Mouse (Mus musculus) G1E (cell line): Measurements from ENCODE around the gene Rhno1.

Experiments
- CTCF ChIP-seq: IDR thresholded peaks from 2 replicates; pipeline ENCODE4 v1.5.1; 2012; ENCODE audit warnings: low read depth, low read length, inconsistent platforms, mixed read lengths
- GATA1 ChIP-seq: IDR thresholded peaks from 2 replicates; pipeline ENCODE4 v1.6.1; 2012; ENCODE audit warnings: borderline replicate concordance, low read length, inconsistent platforms, mixed read lengths
- GATA2 ChIP-seq: IDR thresholded peaks from 2 replicates; pipeline ENCODE4 v1.6.1; 2012; ENCODE audit warnings: low read depth, low read length, inconsistent platforms, borderline replicate concordance
- POLR2AphosphoS5 ChIP-seq: IDR thresholded peaks from 2 replicates; pipeline ENCODE4 v1.6.1; 2012; ENCODE audit warnings: low read depth, low read length, inconsistent platforms; ENCODE audit not compliant: insufficient replicate concordance
- TAL1 ChIP-seq: conservative IDR thresholded peaks from 2 replicates; pipeline ENCODE4 v1.6.1; 2012; ENCODE audit warnings: low read depth, low read length, inconsistent platforms, mixed read lengths

DNA sequence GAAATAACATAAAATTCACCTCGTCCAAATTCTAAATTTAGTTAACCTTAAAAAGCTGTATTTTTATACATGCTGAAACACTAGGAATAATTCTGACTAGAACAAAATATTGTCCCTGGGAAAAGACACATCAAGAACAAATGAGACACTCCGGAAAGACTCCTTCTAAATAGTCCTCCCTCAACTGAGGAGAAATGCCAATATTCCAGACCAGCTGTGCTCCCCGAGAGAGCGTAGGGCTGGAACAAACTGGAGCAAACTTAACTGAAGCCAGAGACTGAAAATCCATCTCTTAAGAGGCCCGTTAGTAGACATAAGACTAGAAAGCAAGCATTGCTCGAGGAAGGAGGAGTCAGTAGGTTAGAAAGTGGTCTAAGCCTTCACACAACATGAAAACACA is 15.9 kb downstream of the Rhno1 start:
- TF ChIP-seq CTCF = no peak
- TF ChIP-seq POLR2AphosphoS5 = no peak
- no peak for TF ChIP-seq GATA1
- no peak for TF ChIP-seq TAL1
- no peak for TF ChIP-seq GATA2
